Mouse (Mus musculus) spleen, adult 12 weeks (tissue): ENCODE results near the gene Cblc.

ENCODE experiments used
- DNase-seq: peaks from one replicate; pipeline ENCODE4 v3.0.0; 2022; ENCODE audit warnings: low spot score

Gene Cblc

GRCm38 (mm10) chr7:19796697-19797588 is at the start of gene Cblc:
Cblc (minus strand) TSS chr7:19796809.
- DNase-seq: peak; percentile 72

- no peak for DNase-seq
Observed at GRCm38 (mm10) chr7:19844521-19845171, 48.0 kb upstream of the Cblc start.

- DNase-seq: no peak
Observed at GRCm38 (mm10) chr7:19843561-19843960, 47.0 kb upstream of the Cblc start.

GRCm38 (mm10) chr7:19842885-19843504 is 46.4 kb upstream of the Cblc start:
- DNase-seq: no peak

- no peak for DNase-seq
Observed at GRCm38 (mm10) chr7:19841686-19842413, 45.2 kb upstream of the Cblc start.

- DNase-seq: no peak
Observed at GRCm38 (mm10) chr7:19840936-19841335, 44.3 kb upstream of the Cblc start.

- no peak for DNase-seq
Observed at GRCm38 (mm10) chr7:19840371-19840770, 43.8 kb upstream of the Cblc start.

GRCm38 (mm10) chr7:19836843-19837242 is 40.2 kb upstream of the Cblc start:
- no peak for DNase-seq

- no peak for DNase-seq
Observed at GRCm38 (mm10) chr7:19834055-19834454, 37.4 kb upstream of the Cblc start.

- no peak for DNase-seq
Observed at GRCm38 (mm10) chr7:19831837-19832236, 35.2 kb upstream of the Cblc start.

- DNase-seq: no peak
Observed at GRCm38 (mm10) chr7:19830682-19831156, 34.1 kb upstream of the Cblc start.

GRCm38 (mm10) chr7:19829694-19830093 is 33.1 kb upstream of the Cblc start:
- DNase-seq: no peak

- DNase-seq: no peak
Observed at GRCm38 (mm10) chr7:19826756-19827155, 30.1 kb upstream of the Cblc start.

GRCm38 (mm10) chr7:19824182-19824973 is 27.8 kb upstream of the Cblc start:
- DNase-seq: peak; percentile 42

- DNase-seq: no peak
Observed at GRCm38 (mm10) chr7:19823256-19824181, 26.9 kb upstream of the Cblc start.

GRCm38 (mm10) chr7:19822604-19823058 is 26.0 kb upstream of the Cblc start, which contains the start of gene Bcl3:
Bcl3 (minus strand) TSS chr7:19822770.
- DNase-seq: peak; percentile 31

- DNase-seq: no peak
Observed at GRCm38 (mm10) chr7:19822193-19822592, 25.6 kb upstream of the Cblc start.

- no peak for DNase-seq
Observed at GRCm38 (mm10) chr7:19821633-19822032, 25.0 kb upstream of the Cblc start.

- no peak for DNase-seq
Observed at GRCm38 (mm10) chr7:19820347-19821048, 23.9 kb upstream of the Cblc start.
